ENCODE assay signal across 10 mouse cellular contexts in the genomic region with DNA sequence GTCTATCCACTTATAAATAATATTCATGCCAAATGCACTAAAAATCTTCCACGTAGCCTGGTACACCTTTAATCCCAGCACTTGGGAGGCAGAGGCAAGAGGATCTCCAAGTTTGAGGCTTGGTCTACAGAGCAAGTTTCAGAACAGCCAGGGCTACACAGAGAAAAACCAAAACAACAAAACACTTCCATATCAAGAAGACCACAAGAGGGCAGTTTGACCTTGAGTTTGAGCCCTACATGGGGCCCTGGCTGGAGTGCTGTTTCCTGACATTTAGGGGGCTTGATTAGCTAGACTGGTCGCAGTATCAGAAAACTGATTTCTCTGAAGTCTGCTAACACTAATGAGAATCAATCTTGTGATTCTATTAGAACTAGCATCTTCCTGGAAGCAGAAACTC. TPM values are rescaled to one million over a fixed set of nuclear protein-coding genes. Genes with fewer than 3 reads are reported as not detected.
A peak's percentile ranks its signal among the peaks of the same experiment; 100 is the strongest.
DNase-seq lines count a peak whose midpoint lies in the region; ATAC-seq and TF ChIP-seq lines count a peak whose summit lies in the region.
"Had no signal": no experiment of that assay in that cellular context is flagged by ENCODE, and none has a peak within 500 bp of the region (broad histone marks: within the 10 kb centered on the region; RNA-seq: fewer than 3 reads in every experiment).

No protein-coding gene starts in this region.

- TF ChIP-seq CTCF in small intestine, adult 2 months (IDR thresholded peaks at IDR 0.05; ENCODE audit: extremely low read depth, insufficient read length, insufficient replicate concordance, low read depth, low read length) = peak; percentile 21; the same call in 1 of the 2 replicates

- H3K9ac ChIP-seq in intestine, embryonic 15.5 days = no peak overlapping the region
- H3K9ac ChIP-seq in intestine, embryonic 16.5 days (ENCODE audit: low read depth, low read length) = no peak overlapping the region
- H3K9ac ChIP-seq: hindbrain, embryonic 15.5 days; liver, embryonic 13.5 days had no signal

- no peaks in the 10 kb centered on the region for H3K27me3 ChIP-seq in intestine, embryonic 15.5 days (replicated peaks)
- H3K27me3 ChIP-seq in intestine, embryonic 16.5 days (replicated peaks; ENCODE audit: control insufficient read depth, insufficient read depth, low read length) = no peaks in the 10 kb centered on the region
- no peaks in the 10 kb centered on the region for H3K27me3 ChIP-seq in embryonic facial prominence, embryonic 10.5 days (replicated peaks; ENCODE audit: low read depth, poor library complexity, severe bottlenecking)
- no peaks in the 10 kb centered on the region for H3K27me3 ChIP-seq in small intestine, adult 2 months (ENCODE audit: control insufficient read depth, insufficient read depth, low read length)
- H3K27me3 ChIP-seq: hindbrain, embryonic 15.5 days; liver, embryonic 13.5 days had no signal

- peak; percentile 16 for DNase-seq in testis, postnatal 10 days (ENCODE audit: low spot score)
- DNase-seq in testis, postnatal 14 days (ENCODE audit: low spot score) = no peak
- DNase-seq in embryonic facial prominence, embryonic 10.5 days (ENCODE audit: low spot score) = peak; percentile 14
- DNase-seq in urinary bladder, postnatal 10 days (ENCODE audit: low spot score) = no peak
- no peak for DNase-seq in adrenal gland, adult (ENCODE audit: inconsistent age in 2 of 2, low spot score in 1 of 2)
- DNase-seq: liver, embryonic 13.5 days had no signal

- no peak overlapping the region for H3K4me2 ChIP-seq in intestine, embryonic 15.5 days (replicated peaks)
- H3K4me2 ChIP-seq in intestine, embryonic 16.5 days (ENCODE audit: low read depth, low read length) = no peak overlapping the region
- H3K4me2 ChIP-seq: hindbrain, embryonic 15.5 days; liver, embryonic 13.5 days had no signal

- no peaks in the 10 kb centered on the region for H3K36me3 ChIP-seq in intestine, embryonic 15.5 days
- no peaks in the 10 kb centered on the region for H3K36me3 ChIP-seq in intestine, embryonic 16.5 days (ENCODE audit: control insufficient read depth, insufficient read depth, low read length)
- H3K36me3 ChIP-seq in embryonic facial prominence, embryonic 10.5 days (replicated peaks) = no peaks in the 10 kb centered on the region
- no peaks in the 10 kb centered on the region for H3K36me3 ChIP-seq in small intestine, adult 2 months (ENCODE audit: control insufficient read depth, insufficient read depth, low read length)
- H3K36me3 ChIP-seq: hindbrain, embryonic 15.5 days; liver, embryonic 13.5 days had no signal

- H3K27ac ChIP-seq in intestine, embryonic 15.5 days = no peak overlapping the region
- no peak overlapping the region for H3K27ac ChIP-seq in intestine, embryonic 16.5 days (ENCODE audit: low read length)
- H3K27ac ChIP-seq in embryonic facial prominence, embryonic 10.5 days (replicated peaks) = no peak overlapping the region
- H3K27ac ChIP-seq in small intestine, adult 2 months (ENCODE audit: insufficient read depth, low read depth, low read length) = no peak overlapping the region
- H3K27ac ChIP-seq: hindbrain, embryonic 15.5 days; liver, embryonic 13.5 days had no signal

- no peak for TF ChIP-seq POLR2A in small intestine, adult 2 months (IDR thresholded peaks at IDR 0.05; ENCODE audit: low read depth, low read length)

- 60% methylated on average over 2 of the region's 2 CpGs for WGBS in intestine, embryonic 15.5 days
- 66% methylated on average over 2 of the region's 2 CpGs for WGBS in intestine, embryonic 16.5 days
- 67% methylated on average over 2 of the region's 2 CpGs for WGBS in embryonic facial prominence, embryonic 10.5 days
- 63% methylated on average over 2 of the region's 2 CpGs for WGBS in small intestine, adult 2 months

- H3K4me1 ChIP-seq in intestine, embryonic 15.5 days (replicated peaks) = no peaks in the 10 kb centered on the region
- no peaks in the 10 kb centered on the region for H3K4me1 ChIP-seq in intestine, embryonic 16.5 days (ENCODE audit: control insufficient read depth, insufficient read depth, low read length)
- H3K4me1 ChIP-seq in embryonic facial prominence, embryonic 10.5 days = no peaks in the 10 kb centered on the region
- peaks cover 12% of the 10 kb centered on the region for H3K4me1 ChIP-seq in small intestine, adult 2 months (ENCODE audit: control insufficient read depth, insufficient read depth, insufficient read length, low read length)
- H3K4me1 ChIP-seq: hindbrain, embryonic 15.5 days; liver, embryonic 13.5 days had no signal

- no peak overlapping the region for H3K4me3 ChIP-seq in intestine, embryonic 15.5 days (replicated peaks)
- H3K4me3 ChIP-seq in intestine, embryonic 16.5 days (ENCODE audit: low read length) = no peak overlapping the region
- H3K4me3 ChIP-seq in embryonic facial prominence, embryonic 10.5 days = no peak overlapping the region
- H3K4me3 ChIP-seq in small intestine, adult 2 months (ENCODE audit: low read depth, low read length) = no peak overlapping the region
- H3K4me3 ChIP-seq: hindbrain, embryonic 15.5 days; liver, embryonic 13.5 days had no signal

- H3K9me3 ChIP-seq in intestine, embryonic 15.5 days = no peaks in the 10 kb centered on the region
- H3K9me3 ChIP-seq in intestine, embryonic 16.5 days (ENCODE audit: control insufficient read depth, low read length) = no peaks in the 10 kb centered on the region
- no peaks in the 10 kb centered on the region for H3K9me3 ChIP-seq in embryonic facial prominence, embryonic 10.5 days
- H3K9me3 ChIP-seq: hindbrain, embryonic 15.5 days; liver, embryonic 13.5 days had no signal

- ATAC-seq in intestine, embryonic 15.5 days = 0 out of 2 replicates have a peak, but pooled peaks have one; percentile 36
- ATAC-seq in intestine, embryonic 16.5 days = no peak

RNA-seq across cellular contexts. Expression of a gene that starts 18.0 kb away (rescaled TPM):
- polyA plus RNA-seq in intestine, embryonic 15.5 days (2015; fragmentation: Nextera tagmentation; extraction: Ambion mirVana) = 28.2 and 32.5 TPM in 2 replicates
- 33.2 and 36.7 TPM in 2 replicates for polyA plus RNA-seq in intestine, embryonic 16.5 days (2015; fragmentation: Nextera tagmentation; extraction: Ambion mirVana)
- 26.7 and 27.5 TPM in 2 replicates for polyA plus RNA-seq in embryonic facial prominence, embryonic 10.5 days (2016; fragmentation: Nextera tagmentation; extraction: Ambion mirVana)
- polyA plus RNA-seq in small intestine, adult 2 months (2012; rRNA removed) = 9.6 and 14.4 TPM in 2 replicates

RNA-seq across cellular contexts. Expression of a gene that starts 18.2 kb away (rescaled TPM):
- polyA plus RNA-seq in intestine, embryonic 15.5 days (2015; fragmentation: Nextera tagmentation; extraction: Ambion mirVana) = 124 and 128 TPM in 2 replicates
- 105 and 110 TPM in 2 replicates for polyA plus RNA-seq in intestine, embryonic 16.5 days (2015; fragmentation: Nextera tagmentation; extraction: Ambion mirVana)
- 122 and 127 TPM in 2 replicates for polyA plus RNA-seq in embryonic facial prominence, embryonic 10.5 days (2016; fragmentation: Nextera tagmentation; extraction: Ambion mirVana)
- polyA plus RNA-seq in small intestine, adult 2 months (2012; rRNA removed) = 5.8 and 6.9 TPM in 2 replicates

Comparison
In these comparisons a context has a peak if more than half of its experiments do, and no peak if none do; other contexts are left out.
1. DNase-seq: peak in testis, postnatal 10 days (single experiment) and embryonic facial prominence, embryonic 10.5 days (single experiment); none in testis, postnatal 14 days (single experiment), urinary bladder, postnatal 10 days (single experiment) and adrenal gland, adult (0 of 2).
2. RNA of a gene that starts 18.2 kb away (polyA plus RNA-seq): 124 to 128 TPM in intestine, embryonic 15.5 days, 122 to 127 TPM in embryonic facial prominence, embryonic 10.5 days and 105 to 110 TPM in intestine, embryonic 16.5 days; 5.8 to 6.9 TPM in small intestine, adult 2 months; every median in the first group is over 10 times any median in the second.